Mouse (Mus musculus) liver, embryonic 13.5 days (tissue): Measurements from ENCODE around the gene C8g. TPM values are rescaled to one million over a fixed set of nuclear protein-coding genes. Genes with fewer than 3 reads are reported as not detected.

ENCODE experiments used
- ATAC-seq: fragments of 200-750 bp; cut with Nextera tagmentation; 2 replicates; pipeline ENCODE4 v1.8.0; 2017; ENCODE audit warnings: low read depth, mild to moderate bottlenecking, moderate number of reproducible peaks, moderate library complexity
- DNase-seq: peaks from one replicate; pipeline ENCODE4 v3.0.0; 2022
- H3K27ac ChIP-seq: fragments of 300-500 bp; sonication (generic); 2 replicates; pipeline ENCODE4 v1.5.1; 2015; ENCODE audit warnings: moderate library complexity, mild to moderate bottlenecking, inconsistent platforms
- H3K27me3 ChIP-seq: fragments of 300-500 bp; sonication (generic); 2 replicates; pipeline ENCODE4 v1.6.1; 2015; ENCODE audit warnings: mild to moderate bottlenecking, inconsistent platforms
- H3K36me3 ChIP-seq: fragments of 300-500 bp; sonication (generic); 2 replicates; pipeline ENCODE4 v1.6.1; 2015; ENCODE audit warnings: mild to moderate bottlenecking, inconsistent platforms
- H3K4me1 ChIP-seq: fragments of 300-500 bp; sonication (generic); replicated peaks from 2 replicates; pipeline ENCODE4 v1.6.1; 2015; ENCODE audit warnings: inconsistent platforms
- H3K4me2 ChIP-seq: fragments of 300-500 bp; sonication (generic); 2 replicates; pipeline ENCODE4 v1.6.1; 2015; ENCODE audit warnings: inconsistent platforms, mild to moderate bottlenecking, moderate library complexity
- H3K4me3 ChIP-seq: fragments of 300-500 bp; sonication (generic); replicated peaks from 2 replicates; pipeline ENCODE4 v1.5.1; 2015; ENCODE audit warnings: mild to moderate bottlenecking, inconsistent platforms
- H3K9ac ChIP-seq: fragments of 300-500 bp; sonication (generic); 2 replicates; pipeline ENCODE4 v1.6.1; 2015; ENCODE audit warnings: mild to moderate bottlenecking, inconsistent platforms
- H3K9me3 ChIP-seq: fragments of 300-500 bp; sonication (generic); replicated peaks from 2 replicates; pipeline ENCODE4 v1.6.1; 2016; ENCODE audit warnings: inconsistent platforms
- WGBS: fragments of 180-500 bp; shearing (Covaris S2); methylation state at CpG from one replicate; pipeline ENCODE4 v1.1.7; 2015; ENCODE audit not compliant: insufficient replicate concordance; 5-methylcytosine and 5-hydroxymethylcytosine counted together
- polyA plus RNA-seq: library from polyadenylated mRNA; unstranded; fragments of >200 nt; fragmentation: Nextera tagmentation; extraction: Ambion mirVana; gene quantifications from 2 replicates; pipeline ENCODE4 v1.2.1, GENCODE M21; 2015

The C8g gene
- polyA plus RNA-seq, 1 experiment from 2014 or later, result 26.8 TPM

DNA sequence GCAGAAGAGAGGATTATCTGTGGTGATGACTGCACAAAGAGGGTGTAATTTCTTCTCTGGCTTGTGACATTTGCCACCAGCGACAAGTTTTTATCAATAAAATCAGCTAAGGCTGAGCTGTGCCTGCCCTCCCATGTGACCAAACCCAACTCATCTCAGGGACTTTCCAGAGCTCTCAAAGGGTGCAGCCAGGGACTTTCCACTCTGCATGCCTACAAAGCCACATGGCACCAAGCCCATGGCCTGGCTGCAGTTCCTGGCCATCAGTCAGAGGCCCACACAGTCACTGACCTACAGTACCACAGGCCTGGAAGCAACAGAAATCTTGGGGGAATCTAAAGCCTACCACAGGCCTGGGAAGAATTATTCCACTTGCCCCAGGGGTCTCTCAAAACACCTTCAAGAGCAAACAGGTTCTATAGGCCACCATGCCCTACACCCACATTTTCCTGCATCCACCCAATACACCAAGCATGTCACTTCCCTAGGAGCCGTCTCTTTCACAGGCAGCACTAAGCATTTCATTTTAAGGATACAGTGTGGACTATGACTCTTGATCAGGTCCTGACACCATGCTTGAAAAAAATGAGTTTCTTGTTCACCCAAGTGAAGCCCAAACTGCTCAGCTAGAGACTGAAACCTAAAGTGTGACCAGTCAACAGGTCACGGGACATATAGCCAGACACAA, 32.8 kb upstream of the C8g start:
- H3K27ac ChIP-seq, result no peak overlapping the region; the same call in 1 of the 2 replicates
- peaks cover 89% of the 10 kb centered on the region for H3K36me3 ChIP-seq
- no peak for DNase-seq
- no peak overlapping the region for H3K4me3 ChIP-seq
- H3K4me2 ChIP-seq, result no peak overlapping the region
- H3K9ac ChIP-seq, result no peak overlapping the region
- H3K27me3 ChIP-seq, result no peaks in the 10 kb centered on the region
- H3K9me3 ChIP-seq, result no peaks in the 10 kb centered on the region
- 0 out of 2 replicates have a peak, but pooled peaks have one; percentile 29 for ATAC-seq
- 64% methylated on average over 3 of the region's 3 CpGs for WGBS
- H3K4me1 ChIP-seq, result peaks cover 6% of the 10 kb centered on the region

DNA sequence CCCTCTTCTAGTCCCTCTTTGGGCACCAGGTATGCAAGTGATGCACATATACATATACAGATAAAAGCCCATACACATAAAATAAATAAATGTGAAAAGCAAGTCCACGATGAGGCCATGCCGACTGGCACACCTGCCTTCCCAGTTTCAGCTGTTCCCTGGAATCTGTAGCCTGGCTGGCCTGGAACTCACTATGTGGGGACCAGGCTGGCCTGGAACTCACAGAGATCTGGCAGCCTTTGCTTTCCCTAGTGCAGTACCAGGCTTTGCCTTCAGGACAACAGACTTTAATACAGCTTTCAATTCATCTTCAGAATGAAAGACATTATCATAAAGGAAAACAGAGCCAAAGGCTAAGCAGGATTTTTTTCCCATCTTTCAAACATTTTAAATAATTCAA, 32.2 kb upstream of the C8g start:
- DNase-seq, result no peak
- ATAC-seq, result no peak
- 86% methylated on average over 2 of the region's 2 CpGs for WGBS
- Histone ChIP-seq H3K9me3 (no peaks in the 10 kb centered on the region), H3K27ac (no peak overlapping the region), H3K4me2 (no peak overlapping the region), H3K4me1 (peaks cover 6% of the 10 kb centered on the region), H3K27me3 (no peaks in the 10 kb centered on the region), H3K36me3 (peaks cover 93% of the 10 kb centered on the region), H3K4me3 (no peak overlapping the region), H3K9ac (no peak overlapping the region)

DNA sequence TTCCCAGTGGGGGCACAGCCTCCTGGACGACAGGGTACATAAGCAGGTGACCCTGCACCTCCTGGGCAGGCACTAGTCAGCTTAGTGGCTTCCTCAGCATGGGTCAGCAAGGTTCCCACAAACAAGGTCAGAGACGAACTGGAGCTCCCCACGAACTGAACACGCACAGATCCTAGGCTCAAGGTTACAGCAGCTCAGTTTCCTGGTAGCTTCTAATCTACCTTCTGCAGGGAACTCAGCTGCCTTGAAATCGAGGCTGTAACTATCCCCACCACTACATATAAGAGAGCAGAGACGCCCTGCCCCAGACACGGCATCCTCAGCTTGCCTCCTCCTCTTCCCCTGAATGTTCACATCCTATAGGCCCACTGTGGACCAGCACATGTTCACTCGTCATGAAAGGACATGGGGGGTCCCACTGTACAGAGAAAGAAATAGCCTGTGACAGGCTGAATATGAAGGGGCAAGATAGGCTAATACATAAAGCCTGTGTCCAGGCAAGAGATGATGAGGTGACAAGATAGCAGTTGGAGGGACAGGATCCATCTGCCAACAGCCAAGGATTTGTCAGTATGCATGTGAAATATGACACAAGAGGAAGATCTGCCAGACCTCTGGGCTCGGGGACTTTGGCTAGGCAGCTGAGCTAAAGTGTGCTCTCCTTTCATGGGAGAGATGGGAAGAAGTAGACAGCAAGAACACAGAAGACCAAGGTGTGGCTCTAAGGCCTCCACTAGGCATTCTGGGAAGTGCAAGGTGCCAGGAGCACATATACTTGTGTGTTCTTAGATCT, 25.2 kb upstream of the C8g start:
- no peaks in the 10 kb centered on the region for H3K27me3 ChIP-seq
- no peak overlapping the region for H3K4me3 ChIP-seq
- H3K36me3 ChIP-seq, result peaks cover 97% of the 10 kb centered on the region
- H3K9me3 ChIP-seq, result no peaks in the 10 kb centered on the region
- no peaks in the 10 kb centered on the region for H3K4me1 ChIP-seq
- DNase-seq (no peak), ATAC-seq (no peak)
- H3K27ac ChIP-seq, result no peak overlapping the region
- 72% methylated on average over 9 of the region's 9 CpGs for WGBS
- H3K9ac ChIP-seq, result no peak overlapping the region
- no peak overlapping the region for H3K4me2 ChIP-seq

GRCm38 (mm10) chr2:25509912-25510311, 8.4 kb upstream of the C8g start:
- no peak for DNase-seq
- H3K36me3 ChIP-seq, result peaks cover 11% of the 10 kb centered on the region
- no peak overlapping the region for H3K27ac ChIP-seq
- H3K9me3 ChIP-seq, result no peaks in the 10 kb centered on the region
- no peak overlapping the region for H3K4me2 ChIP-seq
- peaks cover 4% of the 10 kb centered on the region; the same call in 1 of the 2 replicates for H3K4me1 ChIP-seq
- H3K27me3 ChIP-seq, result no peaks in the 10 kb centered on the region
- no peak for ATAC-seq
- 63% methylated on average over 3 of the region's 3 CpGs for WGBS
- H3K4me3 ChIP-seq, result no peak overlapping the region
- no peak overlapping the region for H3K9ac ChIP-seq

DNA sequence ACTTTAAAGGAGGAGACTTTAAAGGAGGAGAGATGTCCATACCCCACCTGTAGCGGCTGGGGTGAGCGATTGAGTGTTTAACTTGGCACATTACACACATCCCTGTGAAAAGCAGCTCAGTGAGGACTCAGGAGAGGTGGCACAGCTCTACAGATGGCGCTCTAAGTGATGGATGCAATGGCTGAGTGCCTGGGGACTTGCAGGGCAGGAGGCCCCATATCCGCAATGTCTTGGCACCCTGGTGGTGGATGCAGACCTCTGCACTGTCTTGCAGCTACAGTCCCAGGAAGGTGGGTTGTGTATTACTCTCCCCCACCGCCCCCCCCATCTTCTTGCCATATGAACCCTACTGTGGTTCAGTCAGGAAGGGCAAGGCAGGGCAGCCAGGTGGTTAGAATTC, 5.4 kb upstream of the C8g start:
- Histone ChIP-seq H3K9me3 (no peaks in the 10 kb centered on the region), H3K4me2 (no peak overlapping the region), H3K27ac (no peak overlapping the region), H3K4me3 (no peak overlapping the region), H3K4me1 (peaks cover 33% of the 10 kb centered on the region), H3K9ac (no peak overlapping the region), H3K27me3 (no peaks in the 10 kb centered on the region), H3K36me3 (peaks cover 34% of the 10 kb centered on the region)
- ATAC-seq (no peak), DNase-seq (no peak)
- 48% methylated on average over 5 of the region's 5 CpGs for WGBS

GRCm38 (mm10) chr2:25505860-25506259, 4.3 kb upstream of the C8g start:
- H3K4me3 ChIP-seq, result no peak overlapping the region
- peaks cover 34% of the 10 kb centered on the region for H3K36me3 ChIP-seq
- DNase-seq (no peak), ATAC-seq (no peak)
- H3K27me3 ChIP-seq, result no peaks in the 10 kb centered on the region
- 86% methylated on average over 4 of the region's 4 CpGs for WGBS
- peaks cover 41% of the 10 kb centered on the region for H3K4me1 ChIP-seq
- H3K4me2 ChIP-seq, result no peak overlapping the region
- no peak overlapping the region for H3K27ac ChIP-seq
- no peak overlapping the region for H3K9ac ChIP-seq
- no peaks in the 10 kb centered on the region for H3K9me3 ChIP-seq

- DNase-seq (no peak), ATAC-seq (no peak)
- H3K4me2 ChIP-seq, result no peak overlapping the region
- H3K9ac ChIP-seq, result no peak overlapping the region
- WGBS, result 64% methylated on average over 1 of the region's 1 CpGs
- H3K27ac ChIP-seq, result no peak overlapping the region
- no peak overlapping the region for H3K4me3 ChIP-seq
- no peaks in the 10 kb centered on the region for H3K27me3 ChIP-seq
- peaks cover 34% of the 10 kb centered on the region for H3K36me3 ChIP-seq
- H3K9me3 ChIP-seq, result no peaks in the 10 kb centered on the region
- peaks cover 44% of the 10 kb centered on the region for H3K4me1 ChIP-seq
Measured at GRCm38 (mm10) chr2:25505000-25505399, 3.5 kb upstream of the C8g start.

- Histone ChIP-seq H3K27me3 (no peaks in the 10 kb centered on the region), H3K4me2 (no peak overlapping the region), H3K9ac (no peak overlapping the region), H3K4me3 (no peak overlapping the region), H3K27ac (no peak overlapping the region), H3K4me1 (peaks cover 49% of the 10 kb centered on the region), H3K9me3 (no peaks in the 10 kb centered on the region), H3K36me3 (peaks cover 34% of the 10 kb centered on the region)
- WGBS, result 57% methylated on average over 19 of the region's 19 CpGs
- DNase-seq (no peak), ATAC-seq (no peak)
Measured at GRCm38 (mm10) chr2:25504538-25504937, 3.0 kb upstream of the C8g start.

DNA sequence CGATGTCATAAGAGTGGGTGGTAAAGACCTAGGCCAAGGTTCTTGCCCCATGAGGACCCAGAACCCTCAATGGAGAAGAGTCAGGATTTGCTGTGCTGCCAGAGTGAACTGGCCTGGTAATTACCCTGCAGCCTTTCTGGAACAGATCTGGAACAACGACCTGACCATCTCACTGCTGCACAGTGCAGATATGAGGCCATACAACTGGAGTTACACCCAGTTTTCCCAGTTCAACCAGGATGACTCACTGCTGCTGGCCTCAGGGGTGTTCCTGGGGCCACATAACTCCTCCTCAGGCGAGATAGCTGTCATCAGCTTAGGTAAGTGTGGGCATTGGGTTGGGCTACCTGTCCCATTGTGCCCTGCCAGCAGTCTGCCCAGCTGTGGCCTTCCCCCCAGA, 1.2 kb upstream of the C8g start:
- DNase-seq, result peak; percentile 68
- peak overlapping the region; percentile 87 for H3K9ac ChIP-seq
- H3K27me3 ChIP-seq, result no peaks in the 10 kb centered on the region
- H3K4me3 ChIP-seq, result peak overlapping the region; percentile 74; the same call in 1 of the 2 replicates
- no peaks in the 10 kb centered on the region for H3K9me3 ChIP-seq
- peaks cover 34% of the 10 kb centered on the region for H3K36me3 ChIP-seq
- peak; percentile 84 for ATAC-seq
- peaks cover 65% of the 10 kb centered on the region for H3K4me1 ChIP-seq
- peak overlapping the region; percentile 84 for H3K4me2 ChIP-seq
- peak overlapping the region; percentile 87 for H3K27ac ChIP-seq
- WGBS, result 31% methylated on average over 3 of the region's 3 CpGs

- under 1% methylated on average over 35 of the region's 44 CpGs for WGBS
- Histone ChIP-seq H3K4me2 (peak within 1 kb of the TSS; percentile 84), H3K9ac (peak within 1 kb of the TSS; percentile 87), H3K9me3 (no peaks in the 10 kb centered on the region), H3K27me3 (no peaks in the 10 kb centered on the region), H3K36me3 (peaks cover 31% of the 10 kb centered on the region), H3K4me1 (peaks cover 69% of the 10 kb centered on the region), H3K4me3 (peak within 1 kb of the TSS; percentile 74), H3K27ac (peak within 1 kb of the TSS; percentile 87)
- ATAC-seq (peak; percentile 76), DNase-seq (peak; percentile 79)
Measured at GRCm38 (mm10) chr2:25500576-25501405, 728 bp downstream of the C8g start, which contains the start of gene Fbxw5. Gene Fbxw5 (plus strand): TSS chr2:25500750.

DNA sequence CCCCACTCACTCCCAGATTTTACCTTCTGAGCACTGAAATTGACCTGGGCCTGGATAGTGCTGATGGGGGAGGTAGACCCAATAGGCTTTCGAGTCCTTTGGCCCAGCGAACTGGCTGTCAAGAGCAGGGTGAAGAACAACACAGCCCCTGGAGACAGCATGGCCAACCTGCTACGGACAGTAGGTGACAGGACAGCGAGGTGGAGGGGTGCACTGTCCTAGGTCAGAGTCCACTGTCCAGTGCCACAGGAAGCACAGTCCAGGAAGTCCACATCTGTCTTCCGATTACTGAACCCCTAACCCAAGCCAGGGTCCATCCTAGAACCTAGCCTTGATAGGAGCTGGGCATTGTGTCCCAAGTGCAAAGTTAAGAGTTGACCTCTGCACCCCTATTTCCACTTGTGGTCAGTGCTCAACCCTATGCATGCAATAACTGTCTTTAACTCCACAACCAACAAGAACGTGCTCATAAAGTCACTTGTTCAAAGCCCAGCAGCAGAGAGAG, 1.4 kb downstream of the C8g start:
- H3K9me3 ChIP-seq, result no peaks in the 10 kb centered on the region
- DNase-seq, result no peak
- ATAC-seq, result peak; percentile 26
- H3K9ac ChIP-seq, result peak overlapping the region; percentile 87
- 57% methylated on average over 6 of the region's 6 CpGs for WGBS
- peak overlapping the region; percentile 74 for H3K27ac ChIP-seq
- H3K4me3 ChIP-seq, result peak overlapping the region; percentile 74
- H3K36me3 ChIP-seq, result peaks cover 25% of the 10 kb centered on the region
- H3K4me1 ChIP-seq, result peaks cover 69% of the 10 kb centered on the region
- H3K27me3 ChIP-seq, result no peaks in the 10 kb centered on the region
- peak overlapping the region; percentile 84 for H3K4me2 ChIP-seq
